Comparison of ENCODE assay signal across 17 mouse cellular contexts in the genomic region with DNA sequence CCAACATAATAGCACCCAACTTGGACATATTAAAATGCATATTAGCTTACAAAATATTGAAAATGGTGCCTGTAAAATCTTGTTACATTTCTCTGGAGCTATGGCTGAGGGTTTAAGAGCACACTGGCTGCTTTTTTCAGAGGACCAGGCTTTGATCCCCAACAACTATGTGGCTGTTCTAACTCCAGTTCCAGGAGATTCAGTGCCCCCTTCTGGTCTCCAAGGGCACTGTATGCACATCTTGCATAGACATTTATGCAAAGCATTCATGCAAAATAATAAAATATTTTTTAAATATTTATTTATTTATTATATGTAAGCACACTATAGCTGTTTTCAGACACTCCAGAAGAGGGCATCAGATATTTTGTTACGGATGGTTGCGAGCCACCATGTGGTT. TPM values are rescaled to one million over a fixed set of nuclear protein-coding genes. Genes with fewer than 3 reads are reported as not detected.
DNase-seq lines count a peak whose midpoint lies in the region; ATAC-seq and TF ChIP-seq lines count a peak whose summit lies in the region.
"Had no signal": no experiment of that assay in that cellular context is flagged by ENCODE, and none has a peak within 500 bp of the region (broad histone marks: within the 10 kb centered on the region; RNA-seq: fewer than 3 reads in every experiment).

No protein-coding gene starts in this region.

- no peak overlapping the region for H3K27ac ChIP-seq in left cerebral cortex, adult 2 months
- H3K27ac ChIP-seq: embryonic facial prominence, embryonic 15.5 days; forebrain, embryonic 15.5 days; heart, embryonic 13.5 days; hindbrain, embryonic 10.5 days; liver, embryonic 13.5 days had no signal

- 0 out of 2 replicates have a peak, but pooled peaks have one; percentile 44 for ATAC-seq in granulocyte monocyte progenitor cell, adult 5-6 weeks (replicated peaks; ENCODE audit: poor library complexity, severe bottlenecking)
- no peak for ATAC-seq in monocyte, adult 5-6 weeks (replicated peaks; ENCODE audit: insufficient number of reproducible peaks, low FRiP score, low TSS enrichment, poor library complexity, severe bottlenecking)
- ATAC-seq: activated CD4-positive, CD25-positive, alpha-beta regulatory T cell, adult 4 months; forebrain, embryonic 15.5 days had no signal

- no peaks in the 10 kb centered on the region for H3K4me1 ChIP-seq in E14TG2a.4 (replicated peaks; ENCODE audit: low read depth, low read length)
- H3K4me1 ChIP-seq: embryonic facial prominence, embryonic 15.5 days; forebrain, embryonic 15.5 days; heart, embryonic 13.5 days; hindbrain, embryonic 10.5 days; liver, embryonic 13.5 days had no signal

- no peaks in the 10 kb centered on the region for H3K27me3 ChIP-seq in E14TG2a.4 (ENCODE audit: insufficient read depth, low read length)
- H3K27me3 ChIP-seq: embryonic facial prominence, embryonic 15.5 days; forebrain, embryonic 15.5 days; heart, embryonic 13.5 days; liver, embryonic 13.5 days had no signal

- TF ChIP-seq CTCF in left cerebral cortex, adult 2 months (IDR thresholded peaks at IDR 0.05): peak; percentile 21
- TF ChIP-seq CTCF in E14TG2a.4 (conservative IDR thresholded peaks at IDR 0.05; ENCODE audit: low read length): peak; percentile 26; the same call in 1 of the 2 replicates

- H3K9me3 ChIP-seq in E14TG2a.4 (ENCODE audit: low read length): no peaks in the 10 kb centered on the region
- H3K9me3 ChIP-seq: embryonic facial prominence, embryonic 15.5 days; forebrain, embryonic 15.5 days; heart, embryonic 13.5 days; hindbrain, embryonic 10.5 days; liver, embryonic 13.5 days had no signal

- no peaks in the 10 kb centered on the region for H3K36me3 ChIP-seq in E14TG2a.4 (ENCODE audit: insufficient read depth, low read length)
- H3K36me3 ChIP-seq: embryonic facial prominence, embryonic 15.5 days; forebrain, embryonic 15.5 days; hindbrain, embryonic 10.5 days; liver, embryonic 13.5 days had no signal

- intact Hi-C loops in left cerebral cortex, adult 2 months (cut with DNase I): no loop called here
- intact Hi-C loops in left cerebral cortex, postnatal 4 days (cut with DNase I): no loop called here
- intact Hi-C loops in left cerebral cortex, postnatal 14 days (cut with DNase I): no loop called here

- no peak for DNase-seq in left cerebral cortex, adult 2 months (ENCODE audit: extremely low spot score in 1 of 2, low spot score in 2 of 2)
- DNase-seq in left cerebral cortex, postnatal 4 days: no peak
- peak; percentile 42 for DNase-seq in 416B (ENCODE audit: low read depth)
- DNase-seq in cerebellum, adult 11 months: no peak
- DNase-seq in left cerebral cortex, postnatal 14 days (ENCODE audit: low spot score in 2 of 2): no peak
- DNase-seq: gastrocnemius, postnatal 10 days; kidney, adult 11 months; liver, embryonic 13.5 days; thymus, adult 2 months had no signal

- no peak overlapping the region for H3K4me3 ChIP-seq in left cerebral cortex, adult 2 months
- no peak overlapping the region for H3K4me3 ChIP-seq in E14TG2a.4 (replicated peaks; ENCODE audit: low read length)
- H3K4me3 ChIP-seq: embryonic facial prominence, embryonic 15.5 days; forebrain, embryonic 15.5 days; heart, embryonic 13.5 days; hindbrain, embryonic 10.5 days; liver, embryonic 13.5 days had no signal

RNA-seq across cellular contexts. Expression of a gene that starts 34.2 kb away (rescaled TPM):
- total RNA-seq in left cerebral cortex, adult 2 months (2021): 10 to 100 TPM; 23.6 to 23.7 TPM
- 10 to 100 TPM; 35.3 to 35.8 TPM for total RNA-seq in left cerebral cortex, postnatal 4 days (2021)
- total RNA-seq in granulocyte monocyte progenitor cell, adult 5-6 weeks (2014; fragmentation: Nextera tagmentation): 38.6 and 49.1 TPM in 2 replicates
- 35.9 and 40.9 TPM in 2 replicates for total RNA-seq in granulocyte monocyte progenitor cell, adult 5-6 weeks (2017)
- total RNA-seq in left cerebral cortex, postnatal 14 days (2021): 10 to 100 TPM; 25.2 to 28.3 TPM
- total RNA-seq in monocyte, adult 5-6 weeks (2017): 8.1 to 12.1 TPM (median 11.5 TPM) in 3 replicates

RNA-seq across cellular contexts. Expression of a gene that starts 44.1 kb away (rescaled TPM):
- total RNA-seq in left cerebral cortex, adult 2 months (2021): 10 to 100 TPM; 20.8 to 20.9 TPM
- 10 to 100 TPM; 37.9 to 43.7 TPM for total RNA-seq in left cerebral cortex, postnatal 4 days (2021)
- 43.2 and 51.1 TPM in 2 replicates for total RNA-seq in granulocyte monocyte progenitor cell, adult 5-6 weeks (2014; fragmentation: Nextera tagmentation)
- total RNA-seq in granulocyte monocyte progenitor cell, adult 5-6 weeks (2017): 74.7 and 77.0 TPM in 2 replicates
- total RNA-seq in left cerebral cortex, postnatal 14 days (2021): 10 to 100 TPM; 23.4 to 24.4 TPM
- 93.2 to 185 TPM (median 176 TPM) in 3 replicates for total RNA-seq in monocyte, adult 5-6 weeks (2017)
